Mouse (Mus musculus): Measurements from ENCODE around the gene 2510039O18Rik. TPM values are rescaled to one million over a fixed set of nuclear protein-coding genes. Genes with fewer than 3 reads are reported as not detected.

2510039O18Rik gene
- total and polyA plus RNA-seq, 3 experiments = 23.9 to 32.8 (median 27.9) TPM

- Histone ChIP-seq H3K36me3 (replicated peaks in 1 of 2; ENCODE audit: control insufficient read depth in 1 of 2, insufficient read depth in 1 of 2, low read length in 1 of 2) (peaks cover 0 to 20% of the 10 kb centered on the region in 2 experiments), H3K9ac (ENCODE audit: insufficient read depth, low read depth) (no peak overlapping the region), H3K9me3 (replicated peaks; ENCODE audit: low read length) (no peaks in the 10 kb centered on the region), H3K27ac (ENCODE audit: insufficient read depth, low read depth) (no peak overlapping the region), H3K4me1 (ENCODE audit: control insufficient read depth in 1 of 2, insufficient read depth in 2 of 2) (no peaks in the 10 kb centered on the region), H3K4me2 (ENCODE audit: insufficient read depth, low read depth, poor library complexity, severe bottlenecking) (no peak overlapping the region), H3K27me3 (replicated peaks) (no peaks in the 10 kb centered on the region), H3K4me3 (replicated peaks in 1 of 3; ENCODE audit: low read depth in 2 of 3, low read length in 2 of 3, poor library complexity in 1 of 3) (no peak overlapping the region), H3K79me2 (replicated peaks; ENCODE audit: control insufficient read depth, extremely low read depth, insufficient read depth, poor library complexity, severe bottlenecking) (no peaks in the 10 kb centered on the region)
- TF ChIP-seq RAD21 (IDR thresholded peaks at IDR 0.05; ENCODE audit: low read depth, low read length) (peak; percentile 72), SMC3 (IDR thresholded peaks at IDR 0.05; ENCODE audit: low read depth, low read length) (peak; percentile 59), MEF2A (IDR thresholded peaks at IDR 0.05; ENCODE audit: borderline replicate concordance, low read depth, low read length) (no peak), CTCF (conservative IDR thresholded peaks at IDR 0.05 in 1 of 2, IDR thresholded peaks at IDR 0.05 in 1 of 2; ENCODE audit: low read depth in 2 of 2, low read length in 2 of 2) (peak; percentile 67 to 81)
- in situ Hi-C loops (cut with MboI; ENCODE audit: low pct_ligation_motif_present, low pct_unique_long_range_greater_than_20kb, low sequenced_read_pairs) = loop anchor here (10.0 kb wide), 1 partner anchor 201 kb away; the partner anchor contains the start of gene Fbxo6
- dilution Hi-C loops (cut with MboI; ENCODE audit: extremely low pct_ligation_motif_present, extremely low pct_unique_long_range_greater_than_20kb, low sequenced_read_pairs) = no loop called here
- peak; percentile 53 for DNase-seq (ENCODE audit: extremely low read depth)
Measured at GRCm38 (mm10) chr4:147953590-147953989, 12.9 kb downstream of the 2510039O18Rik start.

- no peak for DNase-seq (ENCODE audit: extremely low read depth)
Measured at GRCm38 (mm10) chr4:147957141-147957540, 16.4 kb downstream of the 2510039O18Rik start.

DNA sequence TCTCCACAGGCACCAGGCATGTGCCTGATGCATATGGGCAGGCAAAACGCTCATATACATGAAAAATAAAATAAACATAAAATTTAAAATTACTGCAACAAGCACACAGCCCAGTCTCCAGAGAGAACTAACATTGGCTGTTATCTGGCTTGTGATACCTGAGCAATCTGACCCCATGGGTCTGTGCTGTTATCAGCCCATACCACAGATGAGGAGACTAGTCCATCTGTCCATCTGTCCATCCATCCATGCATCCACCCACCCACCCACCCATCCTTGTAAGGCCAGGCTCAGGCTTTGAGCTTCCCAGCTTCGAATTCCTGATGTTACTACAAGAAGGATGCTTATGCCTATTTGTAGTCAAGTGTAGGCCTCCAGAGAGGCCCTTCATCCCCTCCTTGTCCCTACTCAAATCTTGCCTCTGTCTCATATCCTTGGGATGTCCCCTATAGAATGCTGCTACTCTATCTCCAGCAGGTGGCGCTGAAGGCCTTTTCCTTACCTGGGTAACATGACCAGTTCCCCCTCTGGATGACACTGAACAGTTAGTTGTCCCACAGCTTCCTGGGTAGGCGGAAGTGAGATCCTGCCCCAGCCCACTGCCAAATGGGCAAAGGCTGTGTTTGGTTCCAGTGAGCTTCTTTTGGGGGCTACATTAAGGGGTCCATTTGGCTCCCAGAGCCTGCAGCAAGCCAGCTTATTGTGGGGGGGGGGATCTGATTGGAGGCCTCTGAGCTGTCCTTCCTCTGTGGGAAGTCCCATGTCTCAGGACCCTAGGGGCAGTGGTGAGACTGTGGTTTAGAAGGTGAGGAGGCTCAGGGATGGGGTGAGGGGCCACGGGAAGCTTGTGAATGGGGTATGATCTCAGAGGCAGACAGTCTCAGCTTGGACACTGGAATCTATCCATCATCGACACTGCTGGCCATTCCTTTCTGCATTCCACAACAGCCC, 19.5 kb downstream of the 2510039O18Rik start:
- no peaks in the 10 kb centered on the region for H3K9me3 ChIP-seq (replicated peaks; ENCODE audit: low read length)
- H3K4me3 ChIP-seq (replicated peaks in 1 of 3; ENCODE audit: low read depth in 2 of 3, low read length in 2 of 3, poor library complexity in 1 of 3) = no peak overlapping the region
- dilution Hi-C loops (cut with MboI; ENCODE audit: extremely low pct_ligation_motif_present, extremely low pct_unique_long_range_greater_than_20kb, low sequenced_read_pairs) = no loop called here
- no peaks in the 10 kb centered on the region for H3K79me2 ChIP-seq (replicated peaks; ENCODE audit: control insufficient read depth, extremely low read depth, insufficient read depth, poor library complexity, severe bottlenecking)
- peak; percentile 93 for DNase-seq (ENCODE audit: extremely low read depth)
- no peaks in the 10 kb centered on the region for H3K36me3 ChIP-seq (replicated peaks in 1 of 2; ENCODE audit: control insufficient read depth in 1 of 2, insufficient read depth in 1 of 2, low read length in 1 of 2)
- H3K4me1 ChIP-seq (ENCODE audit: control insufficient read depth in 1 of 2, insufficient read depth in 2 of 2) = peaks cover 5 to 10% of the 10 kb centered on the region in 2 experiments
- in situ Hi-C loops (cut with MboI; ENCODE audit: low pct_ligation_motif_present, low pct_unique_long_range_greater_than_20kb, low sequenced_read_pairs) = loop anchor here (5.0 to 10.0 kb wide), 2 partner anchors 42 to 195 kb away; partner anchors contain the start of genes Fbxo6 and Nppa
- H3K27ac ChIP-seq (ENCODE audit: insufficient read depth, low read depth) = no peak overlapping the region
- no peak overlapping the region for H3K9ac ChIP-seq (ENCODE audit: insufficient read depth, low read depth)
- peak overlapping the region; percentile 12; the same call in 1 of the 2 replicates for H3K4me2 ChIP-seq (ENCODE audit: insufficient read depth, low read depth, poor library complexity, severe bottlenecking)
- peaks cover 28% of the 10 kb centered on the region for H3K27me3 ChIP-seq (replicated peaks)
- TF ChIP-seq MAX (IDR thresholded peaks at IDR 0.05; ENCODE audit: low read length) = no peak
- no peak for TF ChIP-seq MAFK (IDR thresholded peaks at IDR 0.05; ENCODE audit: insufficient replicate concordance, low read length)
- TF ChIP-seq SIN3A (IDR thresholded peaks at IDR 0.05; ENCODE audit: low read length) = no peak
- TF ChIP-seq MEF2A (IDR thresholded peaks at IDR 0.05; ENCODE audit: borderline replicate concordance, low read depth, low read length) = no peak
- TF ChIP-seq MAZ (IDR thresholded peaks at IDR 0.05; ENCODE audit: low read depth, low read length) = no peak
- TF ChIP-seq PAX5 (IDR thresholded peaks at IDR 0.05; ENCODE audit: low read length) = no peak
- TF ChIP-seq JUND (conservative IDR thresholded peaks at IDR 0.05; ENCODE audit: low read depth, low read length) = no peak
- no peak for TF ChIP-seq BHLHE40 (IDR thresholded peaks at IDR 0.05; ENCODE audit: low read depth, low read length)
- no peak for TF ChIP-seq KAT2A (IDR thresholded peaks at IDR 0.05; ENCODE audit: insufficient replicate concordance, low read length)
- no peak for TF ChIP-seq GABPA (IDR thresholded peaks at IDR 0.05; ENCODE audit: insufficient replicate concordance, low read depth, low read length)
- no peak for TF ChIP-seq ZMIZ1 (IDR thresholded peaks at IDR 0.05; ENCODE audit: low read depth, low read length)
- TF ChIP-seq EP300 (IDR thresholded peaks at IDR 0.05; ENCODE audit: low read length) = no peak
- peak; percentile 83 to 96 for TF ChIP-seq CTCF (conservative IDR thresholded peaks at IDR 0.05 in 1 of 2, IDR thresholded peaks at IDR 0.05 in 1 of 2; ENCODE audit: low read depth in 2 of 2, low read length in 2 of 2)
- TF ChIP-seq RCOR1 (conservative IDR thresholded peaks at IDR 0.05; ENCODE audit: low read depth, low read length) = no peak
- TF ChIP-seq CHD2 (IDR thresholded peaks at IDR 0.05; ENCODE audit: low read length) = no peak
- peak; percentile 85 for TF ChIP-seq ELF1 (IDR thresholded peaks at IDR 0.05; ENCODE audit: low read depth, low read length)
- TF ChIP-seq UBTF (IDR thresholded peaks at IDR 0.05; ENCODE audit: low read depth, low read length) = no peak
- TF ChIP-seq TBP (conservative IDR thresholded peaks at IDR 0.05; ENCODE audit: low read depth, low read length) = no peak
- TF ChIP-seq ZKSCAN1 (IDR thresholded peaks at IDR 0.05; ENCODE audit: borderline replicate concordance, low read depth, low read length) = no peak
- TF ChIP-seq USF1 (IDR thresholded peaks at IDR 0.05; ENCODE audit: low read depth, low read length) = no peak

More at GRCm38 (mm10) chr4:147957141-147957540, 16.4 kb downstream of the 2510039O18Rik start:
- Histone ChIP-seq H3K27me3 (replicated peaks) (peaks cover 10% of the 10 kb centered on the region), H3K27ac (ENCODE audit: insufficient read depth, low read depth) (no peak overlapping the region), H3K9me3 (replicated peaks; ENCODE audit: low read length) (no peaks in the 10 kb centered on the region), H3K79me2 (replicated peaks; ENCODE audit: control insufficient read depth, extremely low read depth, insufficient read depth, poor library complexity, severe bottlenecking) (no peaks in the 10 kb centered on the region), H3K36me3 (replicated peaks in 1 of 2; ENCODE audit: control insufficient read depth in 1 of 2, insufficient read depth in 1 of 2, low read length in 1 of 2) (peaks cover 0 to 1% of the 10 kb centered on the region in 2 experiments), H3K4me3 (replicated peaks in 1 of 3; ENCODE audit: low read depth in 2 of 3, low read length in 2 of 3, poor library complexity in 1 of 3) (no peak overlapping the region), H3K9ac (ENCODE audit: insufficient read depth, low read depth) (no peak overlapping the region), H3K4me2 (ENCODE audit: insufficient read depth, low read depth, poor library complexity, severe bottlenecking) (no peak overlapping the region), H3K4me1 (ENCODE audit: control insufficient read depth in 1 of 2, insufficient read depth in 2 of 2) (peaks cover 5 to 10% of the 10 kb centered on the region in 2 experiments)
- in situ Hi-C loops (cut with MboI; ENCODE audit: low pct_ligation_motif_present, low pct_unique_long_range_greater_than_20kb, low sequenced_read_pairs) = loop anchor here (10.0 kb wide), 1 partner anchor 198 kb away; the partner anchor contains the start of gene Fbxo6
- no peak for TF ChIP-seq SIN3A (IDR thresholded peaks at IDR 0.05; ENCODE audit: low read length)
- TF ChIP-seq MAX (IDR thresholded peaks at IDR 0.05; ENCODE audit: low read length) = no peak
- TF ChIP-seq MYC (IDR thresholded peaks at IDR 0.05; ENCODE audit: low read depth, low read length) = no peak
- dilution Hi-C loops (cut with MboI; ENCODE audit: extremely low pct_ligation_motif_present, extremely low pct_unique_long_range_greater_than_20kb, low sequenced_read_pairs) = no loop called here

Data from CH12.LX (cell line).